In genomic region chr11:108382664-108383063, GRCm38 (mm10) we compare ENCODE assay signal across 19 mouse cellular contexts. TPM values are rescaled to one million over a fixed set of nuclear protein-coding genes. Genes with fewer than 3 reads are reported as not detected.
"Had no signal": no experiment of that assay in that cellular context is flagged by ENCODE, and none has a peak within 500 bp of the region (broad histone marks: within the 10 kb centered on the region; RNA-seq: fewer than 3 reads in every experiment).

No protein-coding gene starts in this region.

- H3K9me3 ChIP-seq: neural tube, embryonic 13.5 days; neural tube, embryonic 15.5 days; stomach, embryonic 15.5 days had no signal

- H3K27ac ChIP-seq: neural tube, embryonic 13.5 days; neural tube, embryonic 15.5 days; stomach, embryonic 15.5 days; stomach, postnatal 0 days had no signal

- H3K27me3 ChIP-seq: neural tube, embryonic 13.5 days; neural tube, embryonic 15.5 days; stomach, embryonic 15.5 days had no signal

- H3K4me2 ChIP-seq: neural tube, embryonic 13.5 days; neural tube, embryonic 15.5 days; stomach, embryonic 15.5 days had no signal

- H3K36me3 ChIP-seq: neural tube, embryonic 13.5 days; neural tube, embryonic 15.5 days; stomach, embryonic 15.5 days had no signal

- DNase-seq: retina, postnatal 1 day; right cerebral cortex, adult 18-20 months; right cerebral cortex, postnatal 14 days; right cerebral cortex, postnatal 25 days; right cerebral cortex, postnatal 4 days; spleen, adult 18-20 months; thymus, adult 18-20 months; thymus, adult 2 months; thymus, postnatal 14 days; thymus, postnatal 25 days; thymus, postnatal 36 days; thymus, postnatal 4 days had no signal

- H3K4me3 ChIP-seq: neural tube, embryonic 13.5 days; neural tube, embryonic 15.5 days; stomach, embryonic 15.5 days had no signal

- H3K9ac ChIP-seq: neural tube, embryonic 13.5 days; neural tube, embryonic 15.5 days; stomach, embryonic 15.5 days had no signal

RNA-seq across cellular contexts. Expression of gene Apoh, which starts 39.5 kb away (rescaled TPM):
- total RNA-seq: neutrophil, adult 5-6 weeks had no signal
- polyA plus RNA-seq: neural tube, embryonic 14.5 days; spleen, adult 2 months had no signal
